Mouse (Mus musculus): Measurements from ENCODE around the gene Ripply3. TPM values are rescaled to one million over a fixed set of nuclear protein-coding genes. Genes with fewer than 3 reads are reported as not detected.
A peak's percentile ranks its signal among the peaks of the same experiment; 100 is the strongest.
"Not testable (repeated sequence)": the region's sequence is repeated elsewhere in the genome, so short reads cannot be mapped to it uniquely, and the experiment has no call there.

Gene Ripply3
- total RNA-seq, 1 experiment from 2014 or later: not detected

DNA sequence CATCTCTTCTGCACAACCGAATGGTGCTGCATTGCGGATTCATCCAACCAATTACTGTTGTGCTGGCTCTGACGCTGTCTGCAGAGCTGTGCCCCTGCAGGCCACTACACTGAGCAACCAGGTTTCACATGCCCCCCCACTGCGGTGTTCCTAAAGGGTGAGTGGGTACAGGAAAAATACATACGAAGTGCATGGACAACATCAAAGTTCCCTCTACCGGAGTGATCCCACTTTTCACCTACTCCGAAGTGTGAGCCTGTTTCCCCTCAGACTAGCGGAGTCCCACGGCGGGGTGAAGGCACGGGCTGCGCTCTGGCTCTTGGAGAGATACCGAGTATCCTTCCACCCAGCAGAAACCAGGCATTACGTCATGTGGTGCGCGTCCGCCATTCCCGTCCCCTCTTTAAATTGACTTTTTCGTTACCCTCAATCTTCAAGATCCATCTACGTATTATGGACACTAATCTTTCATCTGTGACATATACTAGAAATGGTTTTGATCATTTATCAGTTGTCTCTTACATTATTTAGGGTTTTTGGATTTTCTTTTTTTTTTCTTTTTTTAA lies 15.5 kb upstream of the Ripply3 start:
- peak; percentile 72 for ATAC-seq (replicated peaks; ENCODE audit: insufficient number of reproducible peaks, low FRiP score, low TSS enrichment, poor library complexity, severe bottlenecking)

DNA sequence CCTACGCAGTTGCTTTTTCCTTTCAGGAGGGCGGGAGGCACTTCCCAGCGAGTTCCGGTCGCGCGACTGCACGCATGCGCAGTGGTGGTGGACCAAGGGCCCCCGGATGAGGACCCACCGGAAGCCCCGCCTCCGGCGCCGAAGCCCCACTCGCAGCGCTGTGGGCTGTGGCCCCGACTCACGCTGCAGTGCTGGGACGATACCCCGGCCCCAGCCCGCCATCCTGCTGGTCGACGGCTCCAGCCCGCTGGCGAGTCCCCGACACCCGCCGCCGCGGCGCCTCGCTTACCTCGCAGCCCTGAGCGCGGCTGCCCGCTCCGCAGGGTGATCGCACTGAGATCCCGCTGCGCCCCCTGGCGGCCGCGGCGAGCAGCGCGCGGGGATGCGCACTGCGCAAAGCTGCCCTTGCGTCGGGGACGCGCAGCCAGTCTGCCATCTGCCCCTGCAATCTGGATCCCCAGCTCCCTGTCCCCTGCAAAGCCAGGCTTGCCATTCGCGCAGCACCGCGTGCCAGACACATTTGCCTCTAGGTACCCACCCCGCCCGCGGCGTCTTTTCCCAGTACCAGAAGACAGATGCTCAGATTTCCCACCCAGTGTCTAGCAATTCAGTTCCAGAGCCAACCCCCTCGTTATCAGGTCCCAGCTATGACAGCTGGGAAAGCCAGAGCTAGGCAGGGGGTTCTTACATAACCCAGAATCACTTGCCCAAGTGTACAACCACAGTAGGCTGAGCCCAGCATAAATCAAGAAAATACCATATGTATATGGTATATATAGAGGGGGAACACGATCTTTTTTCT lies 14.8 kb upstream of the Ripply3 start, which contains the start of gene Hlcs:
Gene Hlcs, minus strand, starts transcription at position 343 of the 802 bp plus-strand sequence.
- ATAC-seq (replicated peaks; ENCODE audit: insufficient number of reproducible peaks, low FRiP score, low TSS enrichment, poor library complexity, severe bottlenecking): peak; percentile 76

- no peak for ATAC-seq (replicated peaks; ENCODE audit: insufficient number of reproducible peaks, low FRiP score, low TSS enrichment, poor library complexity, severe bottlenecking)
Measured at GRCm38 (mm10) chr16:94314626-94315025, 13.6 kb upstream of the Ripply3 start.

DNA sequence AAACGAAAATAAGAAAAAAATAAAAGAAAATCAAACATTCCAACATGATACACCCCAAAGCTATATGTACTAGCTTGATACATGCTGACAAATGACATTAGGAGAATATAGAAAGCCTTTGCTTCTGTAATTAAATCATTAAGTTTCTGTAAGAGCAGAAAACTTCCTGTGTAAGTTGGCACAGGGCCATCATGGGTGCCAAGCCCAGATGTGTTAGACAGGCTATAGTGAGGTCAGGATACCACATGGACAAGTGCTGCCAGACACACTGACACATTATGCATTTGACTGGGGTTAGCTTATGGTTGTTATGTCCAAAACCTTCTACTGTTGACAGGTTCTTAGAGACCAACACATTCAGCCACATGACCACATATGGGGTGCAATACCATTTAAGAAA lies 13.0 kb upstream of the Ripply3 start:
- no peak for ATAC-seq (replicated peaks; ENCODE audit: insufficient number of reproducible peaks, low FRiP score, low TSS enrichment, poor library complexity, severe bottlenecking)

GRCm38 (mm10) chr16:94317752-94318151 lies 10.5 kb upstream of the Ripply3 start:
- ATAC-seq (replicated peaks; ENCODE audit: insufficient number of reproducible peaks, low FRiP score, low TSS enrichment, poor library complexity, severe bottlenecking): no peak

GRCm38 (mm10) chr16:94320223-94320622 lies 8.0 kb upstream of the Ripply3 start:
- ATAC-seq (replicated peaks; ENCODE audit: insufficient number of reproducible peaks, low FRiP score, low TSS enrichment, poor library complexity, severe bottlenecking): no peak

DNA sequence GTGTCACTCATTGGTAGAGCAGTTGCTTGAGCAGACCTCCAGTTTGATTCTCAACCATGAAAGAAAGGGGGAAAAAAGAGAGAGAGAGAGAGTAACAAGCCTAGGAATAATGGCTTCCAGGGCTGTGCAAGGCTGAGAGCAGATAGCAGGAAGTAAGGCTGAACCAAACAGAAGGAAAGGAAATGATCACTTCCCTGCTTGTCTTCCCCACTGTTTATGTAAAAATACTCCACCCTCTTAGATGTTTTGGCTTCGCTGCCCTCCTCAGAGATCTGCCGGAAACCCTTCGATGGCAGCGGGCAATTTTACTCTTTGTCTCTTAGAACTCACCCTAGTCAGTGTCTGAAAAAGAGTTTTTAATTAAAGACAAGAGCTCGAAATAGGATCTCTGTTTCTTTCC lies 4.5 kb upstream of the Ripply3 start:
- ATAC-seq (replicated peaks; ENCODE audit: insufficient number of reproducible peaks, low FRiP score, low TSS enrichment, poor library complexity, severe bottlenecking): no peak

DNA sequence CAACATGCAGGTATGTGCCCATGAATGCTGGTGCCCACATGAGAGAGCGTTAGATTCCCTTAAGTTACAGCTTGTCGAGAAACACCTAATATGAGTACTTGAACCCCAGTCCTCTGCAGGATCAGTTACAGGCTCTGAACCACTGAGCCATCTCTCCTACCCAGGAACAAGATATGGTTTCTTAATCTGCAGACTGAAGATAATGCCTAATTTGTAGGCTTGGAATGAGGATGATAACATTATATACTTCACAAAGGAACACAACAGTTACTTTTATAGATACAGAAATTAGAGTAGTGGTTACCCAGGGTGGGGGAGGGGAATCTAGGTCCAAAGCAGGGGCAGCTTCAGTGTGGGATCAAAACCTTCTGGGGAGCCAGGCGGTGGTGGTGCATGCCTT lies 2.2 kb upstream of the Ripply3 start:
- ATAC-seq (replicated peaks; ENCODE audit: insufficient number of reproducible peaks, low FRiP score, low TSS enrichment, poor library complexity, severe bottlenecking): no peak

GRCm38 (mm10) chr16:94328881-94329867 lies 954 bp downstream of the Ripply3 start:
- ATAC-seq (replicated peaks; ENCODE audit: insufficient number of reproducible peaks, low FRiP score, low TSS enrichment, poor library complexity, severe bottlenecking): 0 out of 2 replicates have a peak, but pooled peaks have one; percentile 21

GRCm38 (mm10) chr16:94330429-94330828 lies 2.2 kb downstream of the Ripply3 start:
- no peak for ATAC-seq (replicated peaks; ENCODE audit: insufficient number of reproducible peaks, low FRiP score, low TSS enrichment, poor library complexity, severe bottlenecking)

DNA sequence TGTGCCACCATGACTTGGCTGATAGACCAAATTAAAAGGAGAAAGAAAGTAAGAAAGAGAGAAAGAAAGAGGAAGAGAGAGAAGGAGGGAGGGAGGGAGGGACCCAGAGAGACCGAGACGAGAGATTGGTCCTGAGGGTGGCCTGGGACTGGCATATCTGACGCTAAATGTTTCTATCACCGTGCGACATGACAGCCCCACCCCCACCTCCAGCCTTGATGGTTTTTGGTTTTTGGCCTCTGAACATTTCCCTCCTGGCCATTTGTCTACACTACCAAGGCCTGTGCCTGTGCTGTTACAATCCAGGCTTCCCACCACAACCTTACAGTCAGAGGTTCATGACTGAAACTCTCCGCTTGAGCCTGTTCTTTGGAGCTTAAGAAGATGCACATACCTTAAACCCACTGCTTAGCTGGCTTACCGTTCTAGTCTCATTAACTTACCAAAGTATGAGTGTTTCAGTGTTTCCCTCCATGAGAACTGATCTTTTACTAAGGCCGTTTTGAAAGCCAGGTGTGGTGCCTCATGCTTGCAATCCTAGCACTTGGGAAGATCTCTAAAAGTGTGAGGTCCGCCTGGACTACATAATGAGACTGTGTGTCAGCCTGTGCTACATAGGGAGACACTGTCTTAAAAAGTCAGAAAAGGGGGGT lies 3.1 kb downstream of the Ripply3 start:
- no peak for ATAC-seq (replicated peaks; ENCODE audit: insufficient number of reproducible peaks, low FRiP score, low TSS enrichment, poor library complexity, severe bottlenecking)

- peak; percentile 80 for ATAC-seq (replicated peaks; ENCODE audit: insufficient number of reproducible peaks, low FRiP score, low TSS enrichment, poor library complexity, severe bottlenecking)
Measured at GRCm38 (mm10) chr16:94331886-94332252, 3.6 kb downstream of the Ripply3 start.

DNA sequence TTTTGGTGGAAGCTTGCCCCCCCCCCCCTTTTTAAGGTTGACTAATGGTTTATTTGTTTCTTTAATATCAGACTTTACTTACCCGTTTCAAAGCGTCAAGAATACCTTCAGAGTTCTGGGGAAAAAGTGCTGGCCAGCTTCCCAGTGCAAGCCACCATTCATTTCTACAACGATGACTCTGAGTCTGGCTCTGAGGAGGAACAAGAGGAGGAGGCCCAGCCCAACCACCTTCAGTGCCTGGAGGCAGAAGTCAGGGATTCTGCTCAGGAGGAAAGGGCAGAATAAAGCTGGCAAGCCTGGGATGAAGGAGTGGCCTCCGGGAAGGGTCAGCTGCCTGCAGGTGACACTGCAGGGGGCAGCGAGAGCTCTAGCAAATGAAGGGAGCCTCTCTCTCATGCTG lies 7.4 kb downstream of the Ripply3 start:
- no peak for ATAC-seq (replicated peaks; ENCODE audit: insufficient number of reproducible peaks, low FRiP score, low TSS enrichment, poor library complexity, severe bottlenecking)

DNA sequence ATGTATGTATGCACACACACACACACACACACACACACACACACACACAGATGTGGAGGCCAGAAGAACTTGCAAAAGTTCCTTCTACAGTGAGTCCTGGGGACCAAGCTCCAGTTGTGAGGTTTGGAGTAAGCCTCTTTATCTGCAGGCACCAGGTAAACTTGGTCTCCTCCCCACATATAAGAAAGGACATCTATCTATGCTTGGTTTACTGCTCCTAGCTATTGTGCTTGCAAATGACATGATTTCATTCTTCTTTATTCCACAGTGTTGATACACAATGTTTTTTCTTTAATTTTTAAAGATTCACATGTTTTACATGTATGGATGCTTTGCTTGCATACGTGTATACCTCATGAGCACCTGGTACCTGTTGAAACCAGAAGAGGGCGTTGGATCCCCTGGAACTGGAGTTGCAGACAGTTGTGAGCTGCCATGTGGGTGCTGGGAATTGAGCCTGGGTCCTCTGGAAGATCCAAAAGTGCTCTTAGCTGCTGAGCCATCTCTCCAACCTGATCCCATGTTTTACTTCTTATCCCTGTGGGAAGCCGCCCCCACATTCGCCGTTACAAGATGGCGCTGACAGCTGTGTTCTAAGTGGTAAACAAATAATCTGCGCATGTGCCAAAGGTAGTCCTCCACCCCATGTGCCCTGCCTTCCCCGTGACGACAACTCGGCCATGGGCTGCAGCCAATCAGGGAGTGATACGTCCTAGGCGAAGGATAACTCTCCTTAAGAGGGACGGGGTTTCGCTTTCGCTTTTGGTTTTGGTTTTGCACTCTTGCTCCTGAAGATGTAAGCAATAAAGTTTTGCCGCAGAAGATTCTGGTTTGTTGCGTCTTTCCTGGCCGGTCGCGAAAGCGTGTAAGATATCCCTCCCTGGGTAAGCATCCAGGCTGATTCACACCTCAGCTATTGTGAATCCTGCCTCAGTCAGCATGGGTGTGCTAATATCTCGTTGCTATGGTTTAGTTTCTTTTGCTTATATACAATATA lies 11.2 kb downstream of the Ripply3 start:
- ATAC-seq (replicated peaks; ENCODE audit: insufficient number of reproducible peaks, low FRiP score, low TSS enrichment, poor library complexity, severe bottlenecking): not testable (repeated sequence)

DNA sequence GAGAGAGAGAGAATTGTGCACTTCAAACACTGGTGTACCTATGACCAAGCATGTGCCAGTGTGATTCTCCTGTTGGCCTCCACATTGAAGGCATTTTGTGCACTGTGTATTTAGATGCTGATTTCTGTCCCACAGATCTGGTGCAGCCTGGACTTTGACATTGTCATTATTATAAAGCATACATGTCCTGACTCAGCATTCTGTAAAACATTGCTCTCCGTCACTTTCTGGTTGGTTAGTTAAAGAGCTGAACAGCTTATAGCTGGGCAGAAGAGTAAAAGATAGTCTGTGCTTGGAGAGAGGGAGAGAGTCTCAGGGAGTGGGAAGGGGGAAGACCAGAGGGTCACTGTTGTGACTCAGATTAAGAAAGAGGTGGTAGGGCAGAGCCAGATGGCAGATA lies 17.5 kb downstream of the Ripply3 start:
- no peak for ATAC-seq (replicated peaks; ENCODE audit: insufficient number of reproducible peaks, low FRiP score, low TSS enrichment, poor library complexity, severe bottlenecking)

GRCm38 (mm10) chr16:94347080-94347731 lies 19.0 kb downstream of the Ripply3 start:
- ATAC-seq (replicated peaks; ENCODE audit: insufficient number of reproducible peaks, low FRiP score, low TSS enrichment, poor library complexity, severe bottlenecking): no peak

- ATAC-seq (replicated peaks; ENCODE audit: insufficient number of reproducible peaks, low FRiP score, low TSS enrichment, poor library complexity, severe bottlenecking): no peak
Measured at GRCm38 (mm10) chr16:94348779-94349178, 20.6 kb downstream of the Ripply3 start.
